Mouse (Mus musculus) MEL (cell line): ENCODE data around the gene Efhd2. TPM values are rescaled to one million over a fixed set of nuclear protein-coding genes. Genes with fewer than 3 reads are reported as not detected.

Source experiments
- DNase-seq: peaks from one replicate; pipeline ENCODE4 v3.0.0; 2011; ENCODE audit warnings: low read depth, low spot score
- H3K27ac ChIP-seq: 2 replicates; pipeline ENCODE4 v1.5.1; 2012; ENCODE audit warnings: low read depth, mild to moderate bottlenecking, control low read depth, low read length, moderate library complexity; ENCODE audit not compliant: control insufficient read depth
- H3K27me3 ChIP-seq, 2 experiments: fragments of 150-350 bp in 1 of 2; sonication (generic) in 1 of 2; 2 replicates each; pipeline ENCODE4 v1.6.1; 2012; ENCODE audit warnings: low read length in 2 of 2, mild to moderate bottlenecking in 2 of 2, improper control_type of control experiment in 1 of 2, moderate library complexity in 1 of 2; ENCODE audit not compliant: insufficient read depth in 2 of 2, control insufficient read depth in 1 of 2
- H3K36me3 ChIP-seq, 2 experiments: 2 replicates each; pipeline ENCODE4 v1.6.1; 2012 to 2014; ENCODE audit warnings: low read length in 2 of 2, improper control_type of control experiment in 1 of 2, inconsistent platforms in 1 of 2, mild to moderate bottlenecking in 1 of 2; ENCODE audit not compliant: insufficient read depth in 2 of 2, control insufficient read depth in 1 of 2
- H3K4me1 ChIP-seq, 2 experiments: fragments of 150-350 bp in 1 of 2; sonication (generic) in 1 of 2; 2 replicates each; pipeline ENCODE4 v1.6.1; 2012; ENCODE audit warnings: low read length in 2 of 2, improper control_type of control experiment in 1 of 2, mild to moderate bottlenecking in 1 of 2; ENCODE audit not compliant: insufficient read depth in 2 of 2, control insufficient read depth in 1 of 2
- H3K4me3 ChIP-seq, 2 experiments: fragments of 150-350 bp in 1 of 2; sonication (generic) in 1 of 2; 2 replicates each; pipeline ENCODE4 v1.5.1; 2012; ENCODE audit warnings: low read depth in 2 of 2, low read length in 2 of 2, mild to moderate bottlenecking in 2 of 2, moderate library complexity in 2 of 2, control low read depth in 1 of 2, improper control_type of control experiment in 1 of 2; ENCODE audit not compliant: control insufficient read depth in 1 of 2, insufficient read depth in 1 of 2
- H3K79me2 ChIP-seq: 2 replicates; pipeline ENCODE4 v1.6.1; 2012; ENCODE audit warnings: mild to moderate bottlenecking, low read length, moderate library complexity; ENCODE audit not compliant: control insufficient read depth, poor library complexity, insufficient read depth
- H3K9ac ChIP-seq: 2 replicates; pipeline ENCODE4 v1.6.1; 2012; ENCODE audit warnings: low read depth, mild to moderate bottlenecking, control low read depth, low read length, moderate library complexity; ENCODE audit not compliant: control insufficient read depth, poor library complexity, severe bottlenecking
- H3K9me3 ChIP-seq: fragments of 150-350 bp; sonication (generic); replicated peaks from 2 replicates; pipeline ENCODE4 v1.6.1; 2012; ENCODE audit warnings: mild to moderate bottlenecking, low read length, improper control_type of control experiment, moderate library complexity; ENCODE audit not compliant: insufficient read depth
- BHLHE40 ChIP-seq: IDR thresholded peaks from 2 replicates; pipeline ENCODE4 v1.6.1; 2012; ENCODE audit warnings: low read depth, mild to moderate bottlenecking, inconsistent platforms, low read length, improper control_type of control experiment, borderline replicate concordance
- CHD1 ChIP-seq: IDR thresholded peaks from 2 replicates; pipeline ENCODE4 v1.6.1; 2012; ENCODE audit warnings: low read depth, mild to moderate bottlenecking, inconsistent platforms, low read length, improper control_type of control experiment
- E2F4 ChIP-seq: IDR thresholded peaks from 2 replicates; pipeline ENCODE4 v1.6.1; 2011; ENCODE audit warnings: low read depth, low read length, improper control_type of control experiment, borderline replicate concordance
- ELF1 ChIP-seq: IDR thresholded peaks from 2 replicates; pipeline ENCODE4 v1.6.1; 2014; ENCODE audit warnings: low read depth, mild to moderate bottlenecking, inconsistent platforms, low read length, improper control_type of control experiment, moderate library complexity
- EP300 ChIP-seq, 2 experiments: IDR thresholded peaks; 2 replicates each; pipeline ENCODE4 v1.6.1; 2011; ENCODE audit warnings: improper control_type of control experiment in 2 of 2, low read length in 2 of 2, low read depth in 1 of 2, mild to moderate bottlenecking in 1 of 2
- HCFC1 ChIP-seq: IDR thresholded peaks from 2 replicates; pipeline ENCODE4 v1.6.1; 2012; ENCODE audit warnings: low read depth, mild to moderate bottlenecking, inconsistent platforms, low read length, improper control_type of control experiment, moderate library complexity
- MAZ ChIP-seq: IDR thresholded peaks from 2 replicates; pipeline ENCODE4 v1.6.1; 2012; ENCODE audit warnings: low read depth, mild to moderate bottlenecking, inconsistent platforms, low read length, improper control_type of control experiment
- MYC ChIP-seq: IDR thresholded peaks from 2 replicates; pipeline ENCODE4 v1.6.1; 2011; ENCODE audit warnings: low read depth, mild to moderate bottlenecking, low read length, improper control_type of control experiment, moderate library complexity
- NELFE ChIP-seq: IDR thresholded peaks from 2 replicates; pipeline ENCODE4 v1.6.1; 2011; ENCODE audit warnings: low read depth, low read length, improper control_type of control experiment
- POLR2AphosphoS2 ChIP-seq: IDR thresholded peaks from 2 replicates; pipeline ENCODE4 v1.6.1; 2011; ENCODE audit warnings: low read length, improper control_type of control experiment
- POLR2AphosphoS5 ChIP-seq: IDR thresholded peaks from 2 replicates; pipeline ENCODE4 v1.6.1; 2012; ENCODE audit warnings: low read depth, borderline replicate concordance, mild to moderate bottlenecking, inconsistent platforms, low read length, moderate library complexity, mixed read lengths
- RAD21 ChIP-seq: IDR thresholded peaks from 2 replicates; pipeline ENCODE4 v1.6.1; 2011; ENCODE audit warnings: mild to moderate bottlenecking, low read depth, low read length, improper control_type of control experiment
- RCOR1 ChIP-seq: IDR thresholded peaks from 2 replicates; pipeline ENCODE4 v1.6.1; 2012; ENCODE audit warnings: low read depth, mild to moderate bottlenecking, inconsistent platforms, low read length, improper control_type of control experiment
- SMC3 ChIP-seq: IDR thresholded peaks from 2 replicates; pipeline ENCODE4 v1.6.1; 2011; ENCODE audit warnings: low read depth, low read length, improper control_type of control experiment
- TAL1 ChIP-seq: IDR thresholded peaks from 2 replicates; pipeline ENCODE4 v1.6.1; 2012; ENCODE audit warnings: mild to moderate bottlenecking, inconsistent platforms, low read length, moderate library complexity, mixed read lengths
- TBP ChIP-seq: IDR thresholded peaks from 2 replicates; pipeline ENCODE4 v1.8.0; 2011; ENCODE audit warnings: low read depth, low read length, improper control_type of control experiment
- TCF12 ChIP-seq: IDR thresholded peaks from 2 replicates; pipeline ENCODE4 v1.6.1; 2014; ENCODE audit warnings: low read depth, mild to moderate bottlenecking, inconsistent platforms, low read length, improper control_type of control experiment, moderate library complexity
- UBTF ChIP-seq: IDR thresholded peaks from 2 replicates; pipeline ENCODE4 v1.6.1; 2012; ENCODE audit warnings: low read depth, mild to moderate bottlenecking, inconsistent platforms, low read length, improper control_type of control experiment, moderate library complexity, borderline replicate concordance; ENCODE audit not compliant: insufficient read depth
- USF1 ChIP-seq: IDR thresholded peaks from 2 replicates; pipeline ENCODE4 v1.6.1; 2014; ENCODE audit warnings: low read depth, mild to moderate bottlenecking, inconsistent platforms, low read length, improper control_type of control experiment, moderate library complexity
- USF2 ChIP-seq, 2 experiments: IDR thresholded peaks; 2 replicates each; pipeline ENCODE4 v1.6.1; 2011 to 2012; ENCODE audit warnings: improper control_type of control experiment in 2 of 2, low read length in 2 of 2, borderline replicate concordance in 1 of 2, inconsistent platforms in 1 of 2, low read depth in 1 of 2, mild to moderate bottlenecking in 1 of 2; ENCODE audit not compliant: insufficient read depth in 1 of 2
- ZNF384 ChIP-seq: IDR thresholded peaks from 2 replicates; pipeline ENCODE4 v1.6.1; 2012; ENCODE audit warnings: low read depth, mild to moderate bottlenecking, inconsistent platforms, low read length, improper control_type of control experiment
- polyA plus RNA-seq, 2 experiments: library from polyadenylated mRNA; stranded (reverse) in 1 of 2; unstranded in 1 of 2; fragments of >175 nt in 1 of 2; fragments of >200 nt in 1 of 2; gene quantifications; 2 replicates each; pipeline versions ENCODE4 v1.2.1 to v1.2.4; 2012; ENCODE audit warnings: low replicate concordance in 2 of 2, low read depth in 1 of 2; ENCODE audit not compliant: insufficient read length in 2 of 2, insufficient read depth in 1 of 2, missing spikeins in 1 of 2
- total RNA-seq: library from RNA; depleted of rRNA; stranded (reverse); fragments of 300-350 nt; gene quantifications from 2 replicates; pipeline ENCODE4 v1.2.3, GENCODE M21; 2012

Gene Efhd2
- total and polyA plus RNA-seq, 3 experiments = 32.4 to 79.1 TPM; not detected in 1

DNA sequence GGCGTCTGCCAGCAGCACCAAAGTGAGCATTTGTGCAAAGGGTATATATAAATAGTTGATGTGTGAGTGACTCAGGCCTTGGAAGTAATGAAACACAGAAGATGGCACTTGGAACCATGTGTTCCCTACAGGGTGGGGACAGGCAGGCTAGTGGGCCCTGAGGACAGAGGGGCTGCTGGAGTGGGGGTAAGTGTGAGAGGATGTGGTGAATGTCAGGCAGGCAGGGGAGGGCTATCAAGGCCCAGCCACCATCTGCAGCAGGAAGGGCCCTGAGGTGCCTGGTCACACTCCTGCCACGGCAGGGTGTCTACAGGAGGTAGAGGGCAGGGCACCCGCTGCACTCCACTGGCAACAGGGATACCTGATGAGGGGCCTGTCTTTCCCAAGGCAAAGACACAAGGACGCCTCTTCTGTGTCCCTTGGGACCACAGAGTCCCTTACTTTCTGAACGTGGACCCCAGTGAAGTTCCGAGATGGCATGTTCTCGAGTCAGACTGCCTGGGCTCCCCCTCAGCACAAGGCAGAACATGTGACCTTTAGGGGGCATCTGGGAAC lies 10.9 kb downstream of the Efhd2 start:
- Histone ChIP-seq H3K27me3 (no peaks in the 10 kb centered on the region), H3K4me1 (no peaks in the 10 kb centered on the region)
- TF ChIP-seq MYC = no peak
- TF ChIP-seq ELF1 = no peak
- no peak for TF ChIP-seq UBTF
- no peak for TF ChIP-seq E2F4
- no peak for TF ChIP-seq ZNF384
- TF ChIP-seq RCOR1 = no peak
- TF ChIP-seq USF1 = no peak
- TF ChIP-seq EP300 (IDR thresholded peaks at IDR 0.05; ENCODE audit: low read depth in 1 of 2, low read length in 2 of 2) = no peak
- TF ChIP-seq POLR2AphosphoS2 = no peak
- no peak for TF ChIP-seq TAL1
- no peak for TF ChIP-seq HCFC1
- TF ChIP-seq USF2 (IDR thresholded peaks at IDR 0.05; ENCODE audit: borderline replicate concordance in 1 of 2, insufficient read depth in 1 of 2, low read depth in 1 of 2, low read length in 2 of 2) = no peak
- no peak for TF ChIP-seq POLR2AphosphoS5
- TF ChIP-seq RAD21 = no peak
- TF ChIP-seq TBP = no peak
- no peak for TF ChIP-seq SMC3
- no peak for TF ChIP-seq BHLHE40
- TF ChIP-seq CHD1 = no peak
- TF ChIP-seq NELFE = no peak

DNA sequence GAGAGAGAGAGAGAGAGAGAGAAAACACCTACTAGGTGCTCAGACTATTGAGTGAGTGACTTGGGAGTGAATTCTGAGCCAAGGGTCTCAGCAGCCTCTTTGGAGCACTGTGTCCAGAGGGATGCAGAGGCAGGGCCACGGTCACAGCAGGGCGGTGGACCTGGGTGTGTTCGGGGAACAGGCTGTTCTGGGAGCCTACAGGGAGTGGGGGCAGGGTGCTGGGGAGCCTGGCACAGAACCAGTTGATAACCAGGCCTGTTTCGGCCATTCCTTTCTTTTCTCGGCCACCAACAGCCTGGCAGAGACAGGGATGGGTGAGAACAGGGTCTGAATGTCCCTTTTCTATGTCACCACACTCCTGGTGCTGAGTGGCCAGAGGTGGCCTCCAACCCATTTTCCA lies 11.9 kb downstream of the Efhd2 start:
- no peaks in the 10 kb centered on the region for H3K36me3 ChIP-seq
- no peak overlapping the region for H3K27ac ChIP-seq
- DNase-seq = no peak
- no peak overlapping the region for H3K4me3 ChIP-seq
- no peaks in the 10 kb centered on the region for H3K79me2 ChIP-seq
- H3K9ac ChIP-seq = no peak overlapping the region
- no peaks in the 10 kb centered on the region for H3K9me3 ChIP-seq
- H3K27me3 ChIP-seq = no peaks in the 10 kb centered on the region
- no peaks in the 10 kb centered on the region for H3K4me1 ChIP-seq
- TF ChIP-seq RCOR1 (no peak), RAD21 (no peak), TCF12 (no peak), CHD1 (no peak), MAZ (no peak)

More for the DNA sequence above, 10.9 kb downstream of the Efhd2 start:
- Histone ChIP-seq H3K36me3 (no peaks in the 10 kb centered on the region), H3K9me3 (no peaks in the 10 kb centered on the region), H3K4me3 (no peak overlapping the region), H3K79me2 (no peaks in the 10 kb centered on the region), H3K27ac (no peak overlapping the region), H3K9ac (no peak overlapping the region)
- DNase-seq = no peak
